ENCODE assay signal across 8 mouse cellular contexts in genomic region chr11:102245581-102246272, GRCm38 (mm10). TPM values are rescaled to one million over a fixed set of nuclear protein-coding genes. Genes with fewer than 3 reads are reported as not detected.
A peak's percentile ranks its signal among the peaks of the same experiment; 100 is the strongest.
DNase-seq lines count a peak whose midpoint lies in the region; ATAC-seq and TF ChIP-seq lines count a peak whose summit lies in the region.

No protein-coding gene starts in this region.

- TF ChIP-seq EP300 in heart, adult 2 months (IDR thresholded peaks at IDR 0.05; ENCODE audit: insufficient read depth, low read depth, low read length), result no peak

- TF ChIP-seq POLR2A in heart, adult 2 months (IDR thresholded peaks at IDR 0.05; ENCODE audit: insufficient read depth, low read depth, low read length), result no peak

- 68% methylated on average over 14 of the region's 14 CpGs for WGBS in heart, adult 2 months
- WGBS in hindbrain, embryonic 11.5 days, result 57% methylated on average over 14 of the region's 14 CpGs
- 54% methylated on average over 14 of the region's 14 CpGs for WGBS in macrophage (ENCODE audit: missing documents)

- H3K36me3 ChIP-seq in heart, adult 2 months (ENCODE audit: control insufficient read depth, insufficient read depth, low read length), result no peaks in the 10 kb centered on the region
- H3K36me3 ChIP-seq in E14TG2a.4 (ENCODE audit: insufficient read depth, low read length) (peaks cover 4% of the 10 kb centered on the region), macrophage (ENCODE audit: inconsistent target) (no peaks in the 10 kb centered on the region)
- no peaks in the 10 kb centered on the region for H3K36me3 ChIP-seq in hindbrain, embryonic 11.5 days (ENCODE audit: control insufficient read depth, insufficient read depth, low read length)

- H3K9me3 ChIP-seq in E14TG2a.4 (ENCODE audit: low read length), result 0 out of 2 replicates have a peak, but pooled peaks cover 4% of the 10 kb centered on the region
- no peaks in the 10 kb centered on the region for H3K9me3 ChIP-seq in hindbrain, embryonic 11.5 days (ENCODE audit: control insufficient read depth, low read length)

- H3K4me3 ChIP-seq in heart, adult 2 months, result peak overlapping the region; percentile 29; the same call in 1 of the 2 replicates
- peak overlapping the region; percentile 48; the same call in 1 of the 2 replicates for H3K4me3 ChIP-seq in E14TG2a.4 (replicated peaks; ENCODE audit: low read length)
- H3K4me3 ChIP-seq in hindbrain, embryonic 11.5 days (ENCODE audit: low read depth, low read length), result no peak overlapping the region
- H3K4me3 ChIP-seq in macrophage (ENCODE audit: inconsistent target), result peak overlapping the region; percentile 29

- H3K4me2 ChIP-seq in hindbrain, embryonic 11.5 days (replicated peaks; ENCODE audit: low read depth, low read length), result peak overlapping the region; percentile 54

- H3K27ac ChIP-seq in heart, adult 2 months, result no peak overlapping the region
- H3K27ac ChIP-seq in hindbrain, embryonic 11.5 days (ENCODE audit: low read depth, low read length), result no peak overlapping the region
- H3K27ac ChIP-seq in macrophage, result peak overlapping the region; percentile 94

- no peak for ATAC-seq in hindbrain, embryonic 11.5 days (ENCODE audit: low FRiP score)

- H3K4me1 ChIP-seq in heart, adult 2 months (ENCODE audit: control insufficient read depth, insufficient read depth, low read length), result peaks cover 1% of the 10 kb centered on the region; the same call in 1 of the 2 replicates
- H3K4me1 ChIP-seq in E14TG2a.4 (replicated peaks; ENCODE audit: low read depth, low read length), result peaks cover 46% of the 10 kb centered on the region
- peaks cover 6% of the 10 kb centered on the region for H3K4me1 ChIP-seq in hindbrain, embryonic 11.5 days (replicated peaks; ENCODE audit: control insufficient read depth, insufficient read depth, low read length)

- intact Hi-C loops in heart, adult 2 months (cut with DNase I), result loop anchor here (5.0 kb wide), 2 partner anchors 43 to 58 kb away; partner anchors contain the start of genes G6pc3 and Lsm12

- H3K79me2 ChIP-seq in heart, adult 2 months (replicated peaks; ENCODE audit: control insufficient read depth, insufficient read depth, low read length), result no peaks in the 10 kb centered on the region
- peaks cover 11% of the 10 kb centered on the region; the same call in 1 of the 2 replicates for H3K79me2 ChIP-seq in macrophage (ENCODE audit: inconsistent target)

- no peak for DNase-seq in heart, adult 2 months
- DNase-seq in heart, adult 18-20 months, result no peak
- no peak for DNase-seq in hindbrain, embryonic 11.5 days (ENCODE audit: low spot score)
- DNase-seq in right cerebral cortex, postnatal 36 days (ENCODE audit: low spot score in 2 of 2), result no peak
- DNase-seq in spleen, adult 18-20 months, result no peak
- no peak for DNase-seq in kidney, postnatal 14 days

- H3K27me3 ChIP-seq in heart, adult 2 months (ENCODE audit: control insufficient read depth, insufficient read depth, low read length), result no peaks in the 10 kb centered on the region
- H3K27me3 ChIP-seq in E14TG2a.4 (ENCODE audit: insufficient read depth, low read length), result peaks cover 18% of the 10 kb centered on the region
- H3K27me3 ChIP-seq in hindbrain, embryonic 11.5 days (ENCODE audit: control insufficient read depth, insufficient read depth, low read length), result no peaks in the 10 kb centered on the region

- TF ChIP-seq CTCF in heart, adult 2 months (IDR thresholded peaks at IDR 0.05), result no peak
- TF ChIP-seq CTCF in E14TG2a.4 (conservative IDR thresholded peaks at IDR 0.05; ENCODE audit: low read length), result no peak

- H3K9ac ChIP-seq in heart, adult 2 months (ENCODE audit: low read depth, low read length), result no peak overlapping the region
- no peak overlapping the region for H3K9ac ChIP-seq in hindbrain, embryonic 11.5 days (ENCODE audit: low read depth, low read length)

RNA-seq across cellular contexts. Expression of gene BC030867, which starts 3.0 kb away (rescaled TPM):
- total RNA-seq in heart, adult 2 months (2021), result under 1 TPM; 0.26 to 0.32 TPM
- 0.45 and 0.56 TPM in 2 replicates for polyA plus RNA-seq in heart, adult 2 months (2012; rRNA removed)
- under 1 TPM; 0.22 to 0.28 TPM for total RNA-seq in heart, adult 18-20 months (2021)
- polyA plus RNA-seq in hindbrain, embryonic 11.5 days (2014; fragmentation: Nextera tagmentation; extraction: Ambion mirVana), result 13.2 and 14.0 TPM in 2 replicates
- total RNA-seq in macrophage (2018; cell fraction: chromatin; rRNA removed), result 1 to 10 TPM in 20 of 26 experiments, under 1 TPM in 5, not detected in 1; 0.41 to 8.4 (median 1.8) TPM
- 1 to 10 TPM in 7 of 26 experiments, under 1 TPM in 19; 0.08 to 1.6 (median 0.71) TPM for total RNA-seq in macrophage (2018; cell fraction: cytosol; rRNA removed)
- total RNA-seq in macrophage (2018; cell fraction: nucleus; rRNA removed), result 1 to 10 TPM in 18 of 26 experiments, under 1 TPM in 7, not detected in 1; 0.31 to 9.6 (median 1.6) TPM
- 0.22 to 4.2 TPM (median 1.5 TPM) in 3 replicates for polyA plus RNA-seq in macrophage (2018)

RNA-seq across cellular contexts. Expression of gene Hdac5, which starts 15.8 kb away (rescaled TPM):
- 100 to 1,000 TPM; 113 to 137 TPM for total RNA-seq in heart, adult 2 months (2021)
- 92.6 and 98.5 TPM in 2 replicates for polyA plus RNA-seq in heart, adult 2 months (2012; rRNA removed)
- 100 to 1,000 TPM; 115 to 117 TPM for total RNA-seq in heart, adult 18-20 months (2021)
- polyA plus RNA-seq in hindbrain, embryonic 11.5 days (2014; fragmentation: Nextera tagmentation; extraction: Ambion mirVana), result 32.2 and 36.6 TPM in 2 replicates
- total RNA-seq in macrophage (2018; cell fraction: chromatin; rRNA removed), result 100 to 1,000 TPM in 13 of 26 experiments, 10 to 100 TPM in 13; 10.5 to 341 (median 94.0) TPM
- 10 to 100 TPM; 24.5 to 71.8 (median 47.2) TPM for total RNA-seq in macrophage (2018; cell fraction: cytosol; rRNA removed)
- 100 to 1,000 TPM in 7 of 26 experiments, 10 to 100 TPM in 19; 11.4 to 146 (median 63.2) TPM for total RNA-seq in macrophage (2018; cell fraction: nucleus; rRNA removed)
- 31.9 to 58.0 TPM (median 47.9 TPM) in 3 replicates for polyA plus RNA-seq in macrophage (2018)

RNA-seq across cellular contexts. Expression of gene Asb16, which starts 22.8 kb away (rescaled TPM):
- total RNA-seq in heart, adult 2 months (2021), result 1 to 10 TPM in 1 of 2 experiments, under 1 TPM in 1; 0.89 to 1.1 TPM
- polyA plus RNA-seq in heart, adult 2 months (2012; rRNA removed), result 0.70 and 0.74 TPM in 2 replicates
- total RNA-seq in heart, adult 18-20 months (2021), result 1 to 10 TPM; 1.2 TPM
- 0.06 and 0.08 TPM in 2 replicates for polyA plus RNA-seq in hindbrain, embryonic 11.5 days (2014; fragmentation: Nextera tagmentation; extraction: Ambion mirVana)
- not detected for total RNA-seq in macrophage (2018; cell fraction: chromatin; rRNA removed)
- under 1 TPM in 2 of 26 experiments, not detected in 24; 0.04 to 0.09 TPM for total RNA-seq in macrophage (2018; cell fraction: cytosol; rRNA removed)
- not detected for total RNA-seq in macrophage (2018; cell fraction: nucleus; rRNA removed)
- not detected in 3 replicates for polyA plus RNA-seq in macrophage (2018)

RNA-seq across cellular contexts. Expression of gene Tmub2, which starts 39.0 kb away (rescaled TPM):
- total RNA-seq in heart, adult 2 months (2021), result 10 to 100 TPM; 22.9 to 26.2 TPM
- polyA plus RNA-seq in heart, adult 2 months (2012; rRNA removed), result 32.8 and 43.2 TPM in 2 replicates
- total RNA-seq in heart, adult 18-20 months (2021), result 10 to 100 TPM; 24.4 to 26.7 TPM
- polyA plus RNA-seq in hindbrain, embryonic 11.5 days (2014; fragmentation: Nextera tagmentation; extraction: Ambion mirVana), result 64.0 and 65.2 TPM in 2 replicates
- 10 to 100 TPM in 25 of 26 experiments, 1 to 10 TPM in 1; 6.5 to 31.2 (median 20.5) TPM for total RNA-seq in macrophage (2018; cell fraction: chromatin; rRNA removed)
- total RNA-seq in macrophage (2018; cell fraction: cytosol; rRNA removed), result 10 to 100 TPM; 30.1 to 49.7 (median 43.3) TPM
- total RNA-seq in macrophage (2018; cell fraction: nucleus; rRNA removed), result 10 to 100 TPM; 18.7 to 61.6 (median 41.7) TPM
- 30.1 to 47.5 TPM (median 30.9 TPM) in 3 replicates for polyA plus RNA-seq in macrophage (2018)

RNA-seq across cellular contexts. Expression of gene Atxn7l3, which starts 50.7 kb away (rescaled TPM):
- 10 to 100 TPM; 19.0 to 21.7 TPM for total RNA-seq in heart, adult 2 months (2021)
- 17.4 and 21.2 TPM in 2 replicates for polyA plus RNA-seq in heart, adult 2 months (2012; rRNA removed)
- 10 to 100 TPM; 19.2 to 22.6 TPM for total RNA-seq in heart, adult 18-20 months (2021)
- polyA plus RNA-seq in hindbrain, embryonic 11.5 days (2014; fragmentation: Nextera tagmentation; extraction: Ambion mirVana), result 17.5 and 22.0 TPM in 2 replicates
- 10 to 100 TPM; 14.4 to 80.8 (median 50.6) TPM for total RNA-seq in macrophage (2018; cell fraction: chromatin; rRNA removed)
- total RNA-seq in macrophage (2018; cell fraction: cytosol; rRNA removed), result 10 to 100 TPM; 26.2 to 49.2 (median 39.8) TPM
- 10 to 100 TPM; 27.4 to 81.9 (median 56.8) TPM for total RNA-seq in macrophage (2018; cell fraction: nucleus; rRNA removed)
- polyA plus RNA-seq in macrophage (2018), result 14.9 to 36.0 TPM (median 29.4 TPM) in 3 replicates
